Mouse (Mus musculus): ENCODE data around the gene Nav2.

DNA sequence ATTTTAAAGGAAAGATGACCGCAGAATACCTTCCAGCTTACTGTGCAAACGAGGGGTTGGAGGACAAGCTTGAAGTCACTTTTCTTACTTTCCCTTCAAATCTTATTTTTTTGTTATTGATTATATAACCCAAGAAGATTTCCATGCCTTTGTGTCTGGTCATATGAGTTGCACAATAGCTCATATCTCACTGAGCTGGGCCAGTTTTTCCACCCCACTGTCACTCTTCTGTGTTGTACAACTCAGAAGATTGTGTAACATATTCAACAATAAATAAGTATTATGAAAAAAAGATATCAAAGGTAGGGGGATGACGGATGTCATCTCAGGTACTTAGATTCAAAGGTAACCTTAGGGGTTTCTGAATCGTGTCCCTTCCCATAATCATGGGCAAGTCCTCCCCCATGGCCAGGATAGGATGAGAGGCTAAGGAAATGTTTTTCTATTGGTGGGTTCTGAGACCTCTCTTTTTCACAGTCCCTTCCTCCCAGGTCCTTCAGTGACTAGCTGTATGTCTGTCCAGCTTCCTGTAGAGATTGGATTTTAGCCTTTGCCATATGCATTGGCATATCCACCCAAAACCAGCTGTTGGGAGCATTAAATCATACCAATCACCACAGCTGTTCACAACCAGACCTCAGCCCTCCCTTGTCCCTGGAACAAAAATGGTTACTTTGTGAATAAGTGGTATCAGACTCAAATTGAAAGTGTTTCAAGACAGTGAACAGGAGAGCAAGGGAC, 24.8 kb upstream of the Nav2 start:
- TF ChIP-seq CTCF (conservative IDR thresholded peaks at IDR 0.05; ENCODE audit: low read length) (no peak), NANOG (IDR thresholded peaks at IDR 0.05; ENCODE audit: borderline replicate concordance, low read length) (no peak)

Data from E14TG2a.4 (cell line).